Mouse (Mus musculus) adrenal gland, adult 2 months (tissue): ENCODE measurements at regions not wholly inside any gene's neighbourhood (a gene's known extent, or its start where the extent isn't known, plus 50 kb on each side); places are given as distances from the start of the nearest gene placed in this dataset.

Experiments used
- DNase-seq: peaks from one replicate; pipeline ENCODE4 v3.0.0; 2021

- no peak for DNase-seq
Measured at GRCm38 (mm10) chr4:5206394-5207099, 413.4 kb upstream of the Impad1 start.

- DNase-seq, result no peak
Measured at GRCm38 (mm10) chr4:5205328-5206208, 412.4 kb upstream of the Impad1 start.

GRCm38 (mm10) chr4:5194272-5194671 is 401.1 kb upstream of the Impad1 start:
- no peak for DNase-seq

- no peak for DNase-seq
Measured at GRCm38 (mm10) chr4:5181591-5181990, 388.4 kb upstream of the Impad1 start.

- peak; percentile 16 for DNase-seq
Measured at GRCm38 (mm10) chr4:5178991-5179693, 386.0 kb upstream of the Impad1 start.

GRCm38 (mm10) chr4:5165263-5165662 is 372.1 kb upstream of the Impad1 start:
- DNase-seq, result no peak

- DNase-seq, result no peak
Measured at GRCm38 (mm10) chr4:5160931-5161330, 367.8 kb upstream of the Impad1 start.

GRCm38 (mm10) chr4:5130726-5131125 is 337.6 kb upstream of the Impad1 start:
- DNase-seq, result no peak

GRCm38 (mm10) chr4:5126059-5126458 is 332.9 kb upstream of the Impad1 start:
- no peak for DNase-seq

GRCm38 (mm10) chr4:5098411-5098810 is 305.3 kb upstream of the Impad1 start:
- DNase-seq, result no peak

- DNase-seq, result peak; percentile 1
Measured at GRCm38 (mm10) chr4:5078723-5079122, 285.6 kb upstream of the Impad1 start.

- no peak for DNase-seq
Measured at GRCm38 (mm10) chr4:5074754-5075153, 281.6 kb upstream of the Impad1 start.

- no peak for DNase-seq
Measured at GRCm38 (mm10) chr4:5071243-5071642, 278.1 kb upstream of the Impad1 start.

- DNase-seq, result no peak
Measured at GRCm38 (mm10) chr4:5059290-5059955, 266.3 kb upstream of the Impad1 start.

GRCm38 (mm10) chr4:5029929-5030328 is 236.8 kb upstream of the Impad1 start:
- no peak for DNase-seq

- DNase-seq, result no peak
Measured at GRCm38 (mm10) chr4:4987491-4987890, 194.3 kb upstream of the Impad1 start.

- no peak for DNase-seq
Measured at GRCm38 (mm10) chr4:4983474-4984194, 190.5 kb upstream of the Impad1 start.

GRCm38 (mm10) chr4:4971800-4972319 is 178.7 kb upstream of the Impad1 start:
- no peak for DNase-seq

GRCm38 (mm10) chr4:4948956-4949355 is 155.8 kb upstream of the Impad1 start:
- DNase-seq, result no peak

- no peak for DNase-seq
Measured at GRCm38 (mm10) chr4:4944498-4944897, 151.3 kb upstream of the Impad1 start.

- DNase-seq, result no peak
Measured at GRCm38 (mm10) chr4:4925741-4926140, 132.6 kb upstream of the Impad1 start.
